Mouse (Mus musculus) retina, adult 2 months (tissue): ENCODE results near the gene Tal1.

Experiments
- DNase-seq: peaks from one replicate; pipeline ENCODE4 v3.0.0-alpha.2; 2012; ENCODE audit warnings: low read depth, low spot score

Gene Tal1

GRCm38 (mm10) chr4:115071668-115072067 lies 15.4 kb downstream of the Tal1 start:
- DNase-seq = no peak

- DNase-seq = no peak
Observed at GRCm38 (mm10) chr4:115074789-115075188, 18.6 kb downstream of the Tal1 start.

GRCm38 (mm10) chr4:115075204-115075915 lies 19.1 kb downstream of the Tal1 start:
- no peak for DNase-seq

GRCm38 (mm10) chr4:115078892-115079820 lies 22.9 kb downstream of the Tal1 start:
- no peak for DNase-seq

- DNase-seq = no peak
Observed at GRCm38 (mm10) chr4:115079821-115080349, 23.7 kb downstream of the Tal1 start.

- DNase-seq = no peak
Observed at GRCm38 (mm10) chr4:115083031-115083430, 26.8 kb downstream of the Tal1 start.

GRCm38 (mm10) chr4:115085522-115086095 lies 29.4 kb downstream of the Tal1 start:
- no peak for DNase-seq

GRCm38 (mm10) chr4:115086257-115086656 lies 30.0 kb downstream of the Tal1 start:
- DNase-seq = no peak

GRCm38 (mm10) chr4:115086763-115087415 lies 30.7 kb downstream of the Tal1 start:
- DNase-seq = no peak

GRCm38 (mm10) chr4:115088611-115089338 lies 32.5 kb downstream of the Tal1 start, which contains the start of gene Pdzk1ip1:
TSS of gene Pdzk1ip1 (plus strand) at chr4:115088708.
- DNase-seq = no peak

GRCm38 (mm10) chr4:115090592-115090991 lies 34.4 kb downstream of the Tal1 start:
- DNase-seq = no peak

- no peak for DNase-seq
Observed at GRCm38 (mm10) chr4:115091806-115092205, 35.6 kb downstream of the Tal1 start.

- DNase-seq = no peak
Observed at GRCm38 (mm10) chr4:115093331-115093864, 37.2 kb downstream of the Tal1 start.

GRCm38 (mm10) chr4:115094056-115094455 lies 37.8 kb downstream of the Tal1 start:
- no peak for DNase-seq

- DNase-seq = no peak
Observed at GRCm38 (mm10) chr4:115095671-115096434, 39.6 kb downstream of the Tal1 start.

GRCm38 (mm10) chr4:115096435-115097145 lies 40.4 kb downstream of the Tal1 start:
- no peak for DNase-seq

- no peak for DNase-seq
Observed at GRCm38 (mm10) chr4:115097146-115097496, 40.9 kb downstream of the Tal1 start.

GRCm38 (mm10) chr4:115101682-115102081 lies 45.5 kb downstream of the Tal1 start:
- DNase-seq = peak; percentile 39

GRCm38 (mm10) chr4:115103510-115103909 lies 47.3 kb downstream of the Tal1 start:
- DNase-seq = no peak
